Mouse (Mus musculus): ENCODE measurements at regions not wholly inside any gene's neighbourhood (a gene's known extent, or its start where the extent isn't known, plus 50 kb on each side); places are given as distances from the start of the nearest gene placed in this dataset.

- no peak overlapping the region for H3K27ac ChIP-seq (replicated peaks; ENCODE audit: low read depth, low read length)
- no peak overlapping the region for H3K4me2 ChIP-seq (replicated peaks; ENCODE audit: low read depth, low read length, severe bottlenecking)
- no peak for DNase-seq (ENCODE audit: low spot score)
- H3K9me3 ChIP-seq (ENCODE audit: control insufficient read depth, low read length) = no peaks in the 10 kb centered on the region
- no peaks in the 10 kb centered on the region for H3K36me3 ChIP-seq (ENCODE audit: control insufficient read depth, insufficient read depth, low read length)
- no peak overlapping the region for H3K9ac ChIP-seq (ENCODE audit: low read depth, low read length, severe bottlenecking)
- 84% methylated on average over 4 of the region's 4 CpGs for WGBS
- no peak for ATAC-seq (ENCODE audit: low FRiP score, low read depth)
- no peaks in the 10 kb centered on the region for H3K4me1 ChIP-seq (ENCODE audit: control insufficient read depth, insufficient read depth, low read length)
- no peak overlapping the region for H3K4me3 ChIP-seq (replicated peaks; ENCODE audit: low read length)
- no peak for TF ChIP-seq POLR2A (IDR thresholded peaks at IDR 0.05; ENCODE audit: borderline replicate concordance, extremely low read depth, insufficient read depth, insufficient read length)
- H3K27me3 ChIP-seq (ENCODE audit: control insufficient read depth, insufficient read depth, low read length) = no peaks in the 10 kb centered on the region
Observed at GRCm38 (mm10) chr9:94278657-94279585, 259.0 kb downstream of the 1190002N15Rik start.

DNA sequence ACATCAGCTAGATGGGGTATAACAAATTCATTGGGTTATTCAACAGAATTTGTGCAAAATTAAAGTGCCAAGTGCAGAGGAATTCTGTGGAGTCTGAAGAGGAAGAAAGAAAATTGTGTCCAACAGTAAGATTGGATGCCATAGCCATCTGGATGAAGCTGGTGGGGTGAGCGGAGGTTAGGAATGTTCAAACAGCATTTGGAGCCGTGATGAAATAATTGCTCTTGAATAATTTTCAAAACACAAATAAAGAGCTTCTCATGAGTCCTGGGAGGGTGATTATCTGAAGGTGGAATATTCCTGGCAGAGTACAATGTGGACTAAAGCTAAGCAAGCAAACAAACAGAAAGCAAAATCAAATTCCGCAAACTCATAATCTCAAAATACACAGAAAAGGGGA lies 260.8 kb downstream of the 1190002N15Rik start:
- no peak overlapping the region for H3K9ac ChIP-seq (ENCODE audit: low read depth, low read length, severe bottlenecking)
- 86% methylated on average over 3 of the region's 3 CpGs for WGBS
- ATAC-seq (ENCODE audit: low FRiP score, low read depth) (no peak), DNase-seq (ENCODE audit: low spot score) (no peak)
- H3K27me3 ChIP-seq (ENCODE audit: control insufficient read depth, insufficient read depth, low read length) = no peaks in the 10 kb centered on the region
- H3K36me3 ChIP-seq (ENCODE audit: control insufficient read depth, insufficient read depth, low read length) = no peaks in the 10 kb centered on the region
- no peaks in the 10 kb centered on the region for H3K9me3 ChIP-seq (ENCODE audit: control insufficient read depth, low read length)
- H3K27ac ChIP-seq (replicated peaks; ENCODE audit: low read depth, low read length) = no peak overlapping the region
- TF ChIP-seq POLR2A (IDR thresholded peaks at IDR 0.05; ENCODE audit: borderline replicate concordance, extremely low read depth, insufficient read depth, insufficient read length) = no peak
- no peak overlapping the region for H3K4me3 ChIP-seq (replicated peaks; ENCODE audit: low read length)
- no peaks in the 10 kb centered on the region for H3K4me1 ChIP-seq (ENCODE audit: control insufficient read depth, insufficient read depth, low read length)
- H3K4me2 ChIP-seq (replicated peaks; ENCODE audit: low read depth, low read length, severe bottlenecking) = no peak overlapping the region

- Histone ChIP-seq H3K4me1 (ENCODE audit: control insufficient read depth, insufficient read depth, low read length) (no peaks in the 10 kb centered on the region), H3K9me3 (ENCODE audit: control insufficient read depth, low read length) (no peaks in the 10 kb centered on the region), H3K4me2 (replicated peaks; ENCODE audit: low read depth, low read length, severe bottlenecking) (no peak overlapping the region), H3K27me3 (ENCODE audit: control insufficient read depth, insufficient read depth, low read length) (no peaks in the 10 kb centered on the region), H3K4me3 (replicated peaks; ENCODE audit: low read length) (no peak overlapping the region), H3K9ac (ENCODE audit: low read depth, low read length, severe bottlenecking) (no peak overlapping the region), H3K27ac (replicated peaks; ENCODE audit: low read depth, low read length) (no peak overlapping the region), H3K36me3 (ENCODE audit: control insufficient read depth, insufficient read depth, low read length) (no peaks in the 10 kb centered on the region)
- no peak for ATAC-seq (ENCODE audit: low FRiP score, low read depth)
- 44% methylated on average over 5 of the region's 5 CpGs for WGBS
- peak; percentile 62 for DNase-seq (ENCODE audit: low spot score)
- TF ChIP-seq POLR2A (IDR thresholded peaks at IDR 0.05; ENCODE audit: borderline replicate concordance, extremely low read depth, insufficient read depth, insufficient read length) = no peak
Observed at GRCm38 (mm10) chr9:94269213-94269612, 268.7 kb downstream of the 1190002N15Rik start.

DNA sequence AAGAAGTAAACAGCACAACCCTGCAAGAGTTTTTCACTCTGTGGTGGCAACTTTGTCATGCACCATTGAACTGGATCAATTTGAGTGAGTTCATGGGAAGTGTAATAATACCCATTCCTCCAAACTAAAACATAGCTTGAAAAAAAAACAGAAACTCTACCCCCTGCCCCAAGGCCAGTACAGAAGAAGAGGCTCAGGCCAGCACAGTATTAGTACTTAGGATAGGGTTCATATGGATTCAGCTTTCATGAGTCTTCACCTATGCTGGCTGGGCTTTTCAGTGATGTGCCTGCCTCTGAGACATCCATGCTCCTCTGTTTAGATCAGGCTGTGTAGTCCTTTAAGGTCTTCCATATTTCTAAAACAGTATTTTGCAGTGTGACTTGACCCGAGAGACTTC lies 270.6 kb downstream of the 1190002N15Rik start:
- ATAC-seq (ENCODE audit: low FRiP score, low read depth) = no peak
- Histone ChIP-seq H3K27ac (replicated peaks; ENCODE audit: low read depth, low read length) (no peak overlapping the region), H3K4me2 (replicated peaks; ENCODE audit: low read depth, low read length, severe bottlenecking) (no peak overlapping the region), H3K4me1 (ENCODE audit: control insufficient read depth, insufficient read depth, low read length) (no peaks in the 10 kb centered on the region), H3K27me3 (ENCODE audit: control insufficient read depth, insufficient read depth, low read length) (no peaks in the 10 kb centered on the region), H3K4me3 (replicated peaks; ENCODE audit: low read length) (no peak overlapping the region), H3K9ac (ENCODE audit: low read depth, low read length, severe bottlenecking) (no peak overlapping the region), H3K9me3 (ENCODE audit: control insufficient read depth, low read length) (no peaks in the 10 kb centered on the region), H3K36me3 (ENCODE audit: control insufficient read depth, insufficient read depth, low read length) (no peaks in the 10 kb centered on the region)
- no peak for DNase-seq (ENCODE audit: low spot score)
- no peak for TF ChIP-seq POLR2A (IDR thresholded peaks at IDR 0.05; ENCODE audit: borderline replicate concordance, extremely low read depth, insufficient read depth, insufficient read length)
- 88% methylated on average over 1 of the region's 1 CpGs for WGBS

GRCm38 (mm10) chr9:94239479-94240241 lies 298.2 kb downstream of the 1190002N15Rik start:
- WGBS = 25% methylated on average over 8 of the region's 8 CpGs
- DNase-seq (ENCODE audit: low spot score) = no peak
- H3K4me2 ChIP-seq (replicated peaks; ENCODE audit: low read depth, low read length, severe bottlenecking) = no peak overlapping the region
- no peaks in the 10 kb centered on the region for H3K36me3 ChIP-seq (ENCODE audit: control insufficient read depth, insufficient read depth, low read length)
- no peak for TF ChIP-seq POLR2A (IDR thresholded peaks at IDR 0.05; ENCODE audit: borderline replicate concordance, extremely low read depth, insufficient read depth, insufficient read length)
- no peak for ATAC-seq (ENCODE audit: low FRiP score, low read depth)
- H3K4me3 ChIP-seq (replicated peaks; ENCODE audit: low read length) = no peak overlapping the region
- no peaks in the 10 kb centered on the region for H3K27me3 ChIP-seq (ENCODE audit: control insufficient read depth, insufficient read depth, low read length)
- H3K27ac ChIP-seq (replicated peaks; ENCODE audit: low read depth, low read length) = peak overlapping the region; percentile 50; the same call in 1 of the 2 replicates
- no peaks in the 10 kb centered on the region for H3K9me3 ChIP-seq (ENCODE audit: control insufficient read depth, low read length)
- no peak overlapping the region for H3K9ac ChIP-seq (ENCODE audit: low read depth, low read length, severe bottlenecking)
- H3K4me1 ChIP-seq (ENCODE audit: control insufficient read depth, insufficient read depth, low read length) = peaks cover 7% of the 10 kb centered on the region; the same call in 1 of the 2 replicates

All from limb, embryonic 14.5 days (tissue).